Mouse (Mus musculus): ENCODE results near the gene 4930415L06Rik.
A peak's percentile ranks its signal among the peaks of the same experiment; 100 is the strongest.

4930415L06Rik gene

DNA sequence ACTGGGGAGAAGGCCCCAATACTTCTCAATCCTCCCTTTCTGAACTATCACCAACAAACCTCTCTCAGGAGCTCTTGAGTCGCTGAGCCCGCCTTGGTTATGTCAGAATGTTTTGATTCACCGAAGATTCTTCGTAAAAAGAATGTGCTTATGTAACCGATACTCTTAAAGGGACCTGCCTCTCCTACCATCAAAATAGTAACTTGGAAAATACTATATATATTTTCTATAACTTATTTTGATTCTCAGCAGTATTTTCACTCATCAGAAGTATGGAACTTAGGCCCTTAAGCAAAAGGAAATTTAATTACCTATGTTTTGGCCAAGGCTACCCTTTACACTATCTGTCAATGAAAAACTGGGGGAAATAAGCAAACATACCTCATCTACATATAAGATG is at the start of gene 4930415L06Rik:
Gene 4930415L06Rik, minus strand, starts transcription at position 101 of the 400 bp plus-strand sequence.
- no peak for DNase-seq (ENCODE audit: low spot score in 2 of 2)

GRCm38 (mm10) chrX:89978621-89979020 is 46.0 kb upstream of the 4930415L06Rik start:
- DNase-seq (ENCODE audit: low spot score in 2 of 2) = peak; percentile 25 to 55

DNA sequence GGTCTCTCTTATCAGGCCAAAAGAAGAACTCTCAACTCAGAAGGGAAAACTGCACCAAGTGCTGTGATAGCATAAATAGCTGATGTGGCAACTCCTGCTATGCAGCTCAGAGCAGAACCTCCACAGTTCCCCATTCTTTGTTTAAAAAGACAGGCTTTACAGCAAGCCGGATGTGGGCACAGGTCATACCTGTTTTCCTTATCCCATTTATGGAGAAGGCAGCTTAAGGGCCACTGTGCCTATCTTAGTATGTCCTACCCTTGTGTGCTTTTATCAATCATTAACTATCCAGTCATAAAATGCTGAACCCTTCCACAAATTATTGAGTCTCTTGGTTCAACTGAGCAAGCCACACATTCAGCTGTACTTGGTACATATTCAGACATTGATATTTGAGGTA is 27.8 kb downstream of the 4930415L06Rik start:
- no peak for DNase-seq (ENCODE audit: low spot score in 2 of 2)

Data from heart, adult 9 months (tissue).